Comparison of ENCODE assay signal across 8 mouse cellular contexts in the genomic region with DNA sequence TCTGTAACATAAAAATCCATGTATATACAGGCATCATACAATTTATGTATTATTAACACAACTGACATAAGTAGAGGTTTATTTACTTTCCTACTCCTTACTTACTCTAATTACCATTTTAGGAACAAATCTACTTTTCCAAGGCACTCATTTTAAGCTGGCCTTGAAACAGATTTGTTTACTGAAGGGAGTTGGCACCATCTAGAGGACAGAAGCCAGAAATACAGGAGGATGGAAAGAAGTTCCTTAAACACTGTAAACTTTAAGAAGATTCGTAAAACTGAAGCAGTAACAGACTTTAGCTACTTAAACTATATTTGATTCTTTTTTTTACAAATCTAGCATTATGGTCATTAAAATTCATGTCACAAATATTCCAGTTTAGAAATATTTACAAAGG. TPM values are rescaled to one million over a fixed set of nuclear protein-coding genes. Genes with fewer than 3 reads are reported as not detected.
DNase-seq lines count a peak whose midpoint lies in the region; ATAC-seq and TF ChIP-seq lines count a peak whose summit lies in the region.

No protein-coding gene starts in this region.

- TF ChIP-seq CTCF in gastrocnemius, adult 2 months (IDR thresholded peaks at IDR 0.05) = peak; percentile 79
- peak; percentile 82 for TF ChIP-seq CTCF in liver, postnatal 0 days (IDR thresholded peaks at IDR 0.05; ENCODE audit: low read depth)
- TF ChIP-seq CTCF in lung, postnatal 0 days (IDR thresholded peaks at IDR 0.05) = peak; percentile 84

- 32% methylated on average over 1 of the region's 1 CpGs for WGBS in liver, postnatal 0 days (ENCODE audit: insufficient replicate concordance)
- WGBS in liver, embryonic 12.5 days (ENCODE audit: insufficient replicate concordance) = 34% methylated on average over 1 of the region's 1 CpGs
- WGBS in lung, postnatal 0 days = 29% methylated on average over 1 of the region's 1 CpGs
- 45% methylated on average over 1 of the region's 1 CpGs for WGBS in forebrain, embryonic 12.5 days

- H3K4me1 ChIP-seq in liver, postnatal 0 days (ENCODE audit: insufficient read depth) = no peaks in the 10 kb centered on the region
- H3K4me1 ChIP-seq in liver, embryonic 12.5 days = no peaks in the 10 kb centered on the region
- H3K4me1 ChIP-seq in lung, postnatal 0 days (ENCODE audit: insufficient read depth, low read depth, low read length) = no peaks in the 10 kb centered on the region
- no peaks in the 10 kb centered on the region for H3K4me1 ChIP-seq in forebrain, embryonic 12.5 days

- H3K9me3 ChIP-seq in liver, postnatal 0 days (ENCODE audit: low read length) = no peaks in the 10 kb centered on the region
- no peaks in the 10 kb centered on the region for H3K9me3 ChIP-seq in liver, embryonic 12.5 days (replicated peaks)
- no peaks in the 10 kb centered on the region for H3K9me3 ChIP-seq in lung, postnatal 0 days (ENCODE audit: low read length)
- H3K9me3 ChIP-seq in forebrain, embryonic 12.5 days = no peaks in the 10 kb centered on the region

- no peak overlapping the region for H3K4me2 ChIP-seq in liver, postnatal 0 days (ENCODE audit: low read depth, low read length)
- no peak overlapping the region for H3K4me2 ChIP-seq in liver, embryonic 12.5 days
- no peak overlapping the region for H3K4me2 ChIP-seq in lung, postnatal 0 days (replicated peaks; ENCODE audit: low read depth, low read length)
- no peak overlapping the region for H3K4me2 ChIP-seq in forebrain, embryonic 12.5 days

- no peaks in the 10 kb centered on the region for H3K27me3 ChIP-seq in liver, postnatal 0 days (ENCODE audit: insufficient read depth, low read length)
- peaks cover 4% of the 10 kb centered on the region; the same call in 1 of the 2 replicates for H3K27me3 ChIP-seq in liver, embryonic 12.5 days (replicated peaks)
- no peaks in the 10 kb centered on the region for H3K27me3 ChIP-seq in lung, postnatal 0 days (replicated peaks; ENCODE audit: insufficient read depth, low read length)
- no peaks in the 10 kb centered on the region; the same call in 1 of the 2 replicates for H3K27me3 ChIP-seq in forebrain, embryonic 12.5 days

- H3K36me3 ChIP-seq in liver, postnatal 0 days (replicated peaks; ENCODE audit: insufficient read depth, low read length) = 0 out of 2 replicates have a peak, but pooled peaks cover 2% of the 10 kb centered on the region
- H3K36me3 ChIP-seq in liver, embryonic 12.5 days = no peaks in the 10 kb centered on the region
- H3K36me3 ChIP-seq in lung, postnatal 0 days (ENCODE audit: insufficient read depth, low read length) = no peaks in the 10 kb centered on the region
- H3K36me3 ChIP-seq in forebrain, embryonic 12.5 days (replicated peaks) = no peaks in the 10 kb centered on the region

- H3K4me3 ChIP-seq in gastrocnemius, adult 2 months = no peak overlapping the region
- no peak overlapping the region for H3K4me3 ChIP-seq in liver, postnatal 0 days (ENCODE audit: low read depth, low read length)
- H3K4me3 ChIP-seq in liver, embryonic 12.5 days = no peak overlapping the region
- no peak overlapping the region for H3K4me3 ChIP-seq in lung, postnatal 0 days (ENCODE audit: low read depth, low read length)
- H3K4me3 ChIP-seq in forebrain, embryonic 12.5 days (replicated peaks) = no peak overlapping the region

- no peak overlapping the region for H3K9ac ChIP-seq in liver, postnatal 0 days (replicated peaks)
- H3K9ac ChIP-seq in liver, embryonic 12.5 days = no peak overlapping the region
- H3K9ac ChIP-seq in lung, postnatal 0 days (replicated peaks; ENCODE audit: low read depth) = no peak overlapping the region
- no peak overlapping the region for H3K9ac ChIP-seq in forebrain, embryonic 12.5 days

- H3K27ac ChIP-seq in gastrocnemius, adult 2 months = no peak overlapping the region
- H3K27ac ChIP-seq in liver, postnatal 0 days (ENCODE audit: low read depth) = no peak overlapping the region
- H3K27ac ChIP-seq in liver, embryonic 12.5 days = no peak overlapping the region
- H3K27ac ChIP-seq in lung, postnatal 0 days (ENCODE audit: low read length) = no peak overlapping the region
- H3K27ac ChIP-seq in forebrain, embryonic 12.5 days = no peak overlapping the region

- intact Hi-C loops in gastrocnemius, adult 2 months (cut with DNase I) = loop anchor here (5.0 to 10.0 kb wide), 3 partner anchors 179 to 681 kb away; no protein-coding TSS in a partner anchor
- intact Hi-C loops in gastrocnemius, postnatal 36 days (cut with DNase I) = loop anchor here (5.0 kb wide), 2 partner anchors 179 to 359 kb away; no protein-coding TSS in a partner anchor

- no peak for ATAC-seq in liver, postnatal 0 days
- ATAC-seq in liver, embryonic 12.5 days = no peak
- no peak for ATAC-seq in lung, postnatal 0 days
- ATAC-seq in forebrain, embryonic 12.5 days (ENCODE audit: low FRiP score) = no peak

- no peak for DNase-seq in gastrocnemius, adult 2 months
- no peak for DNase-seq in gastrocnemius, postnatal 36 days
- no peak for DNase-seq in liver, postnatal 0 days
- peak; percentile 35 for DNase-seq in T-cell, adult 2 months (ENCODE audit: low spot score)
- peak; percentile 89 for DNase-seq in lung, postnatal 0 days (ENCODE audit: low spot score)
- no peak for DNase-seq in ovary, adult 18-20 months (ENCODE audit: low spot score)

- TF ChIP-seq EP300 in liver, postnatal 0 days (IDR thresholded peaks at IDR 0.05; ENCODE audit: low read depth) = no peak
- no peak for TF ChIP-seq EP300 in lung, postnatal 0 days (IDR thresholded peaks at IDR 0.05)

RNA-seq across cellular contexts. Expression of gene Aph1c, which starts 8.5 kb away (rescaled TPM):
- total RNA-seq in gastrocnemius, adult 2 months (2021) = under 1 TPM; 0.31 to 0.51 TPM
- total RNA-seq in gastrocnemius, postnatal 36 days (2021) = under 1 TPM; 0.33 to 0.44 TPM
- polyA plus RNA-seq in liver, postnatal 0 days (2015; fragmentation: Nextera tagmentation; extraction: Ambion mirVana) = 3.3 and 4.1 TPM in 2 replicates
- polyA plus RNA-seq in liver, embryonic 12.5 days (2016; fragmentation: Nextera tagmentation; extraction: Ambion mirVana) = 0.87 and 1.3 TPM in 2 replicates
- polyA plus RNA-seq in lung, postnatal 0 days (2015; fragmentation: Nextera tagmentation; extraction: Ambion mirVana) = 10.5 and 11.7 TPM in 2 replicates
- 1.7 and 2.2 TPM in 2 replicates for polyA plus RNA-seq in forebrain, embryonic 12.5 days (2016; fragmentation: Nextera tagmentation; extraction: Ambion mirVana)

RNA-seq across cellular contexts. Expression of gene Gm10647, which starts 29.2 kb away (rescaled TPM):
- not detected for total RNA-seq in gastrocnemius, adult 2 months (2021)
- not detected for total RNA-seq in gastrocnemius, postnatal 36 days (2021)
- polyA plus RNA-seq in liver, postnatal 0 days (2015; fragmentation: Nextera tagmentation; extraction: Ambion mirVana) = 0.25 and 0.27 TPM in 2 replicates
- polyA plus RNA-seq in liver, embryonic 12.5 days (2016; fragmentation: Nextera tagmentation; extraction: Ambion mirVana) = 0.07 and 0.15 TPM in 2 replicates
- polyA plus RNA-seq in lung, postnatal 0 days (2015; fragmentation: Nextera tagmentation; extraction: Ambion mirVana) = 0.27 and 0.51 TPM in 2 replicates
- polyA plus RNA-seq in forebrain, embryonic 12.5 days (2016; fragmentation: Nextera tagmentation; extraction: Ambion mirVana) = 0.19 and 0.43 TPM in 2 replicates

RNA-seq across cellular contexts. Expression of gene Aph1b, which starts 30.7 kb away (rescaled TPM):
- total RNA-seq in gastrocnemius, adult 2 months (2021) = 1 to 10 TPM; 1.1 to 2.0 TPM
- 1 to 10 TPM; 1.9 to 2.0 TPM for total RNA-seq in gastrocnemius, postnatal 36 days (2021)
- 2.0 and 2.1 TPM in 2 replicates for polyA plus RNA-seq in liver, postnatal 0 days (2015; fragmentation: Nextera tagmentation; extraction: Ambion mirVana)
- polyA plus RNA-seq in liver, embryonic 12.5 days (2016; fragmentation: Nextera tagmentation; extraction: Ambion mirVana) = 1.4 and 2.4 TPM in 2 replicates
- 4.4 and 6.3 TPM in 2 replicates for polyA plus RNA-seq in lung, postnatal 0 days (2015; fragmentation: Nextera tagmentation; extraction: Ambion mirVana)
- polyA plus RNA-seq in forebrain, embryonic 12.5 days (2016; fragmentation: Nextera tagmentation; extraction: Ambion mirVana) = 20.4 and 22.5 TPM in 2 replicates

Comparison
In these comparisons a context has a peak if more than half of its experiments do, and no peak if none do; other contexts are left out.
1. DNase-seq: peak in T-cell, adult 2 months (single experiment) and lung, postnatal 0 days (single experiment); none in gastrocnemius, adult 2 months (single experiment), gastrocnemius, postnatal 36 days (0 of 2), liver, postnatal 0 days (single experiment) and ovary, adult 18-20 months (single experiment).
2. Peak in every context shown above with its lines, with median percentiles within 50 percentile points of each other: CTCF ChIP-seq.